9 mouse cellular contexts compared by ENCODE assay signal in the genomic region with DNA sequence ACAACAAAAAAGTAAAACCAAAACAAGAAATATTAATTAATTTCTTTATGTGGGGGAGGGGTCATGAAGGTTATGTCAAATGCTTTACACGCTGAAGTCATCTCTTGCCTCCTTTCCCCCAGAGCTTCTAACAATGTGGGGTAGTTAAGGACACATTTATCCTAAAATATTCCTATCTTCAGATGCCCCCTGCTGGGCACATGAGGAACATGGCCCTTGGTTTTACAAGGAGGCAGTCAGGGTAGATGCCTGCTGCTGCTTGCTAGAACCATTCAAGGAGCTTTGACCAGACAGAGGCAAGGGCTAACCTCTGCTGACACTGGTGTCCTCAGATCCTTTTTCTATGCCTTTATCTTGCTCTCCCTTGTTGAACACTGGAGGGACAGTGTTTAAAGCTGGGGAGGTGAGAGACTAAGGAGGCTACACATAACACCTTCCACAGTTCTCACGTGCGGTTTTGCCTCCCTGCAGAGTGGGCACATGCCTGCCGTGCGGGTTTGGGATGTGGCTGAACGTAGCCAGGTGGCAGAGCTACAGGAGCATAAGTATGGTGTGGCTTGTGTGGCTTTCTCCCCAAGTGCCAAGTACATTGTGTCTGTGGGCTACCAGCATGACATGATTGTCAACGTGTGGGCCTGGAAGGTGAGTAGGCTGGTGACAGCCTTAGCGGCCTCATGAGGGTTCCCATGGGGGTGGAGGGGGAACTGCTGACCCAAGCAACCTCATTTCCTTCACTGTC. TPM values are rescaled to one million over a fixed set of nuclear protein-coding genes. Genes with fewer than 3 reads are reported as not detected.
DNase-seq lines count a peak whose midpoint lies in the region; ATAC-seq lines count a peak whose summit lies in the region.
"Had no signal": no experiment of that assay in that cellular context is flagged by ENCODE, and none has a peak within 500 bp of the region (broad histone marks: within the 10 kb centered on the region; RNA-seq: fewer than 3 reads in every experiment).

No protein-coding gene starts in this region.

- DNase-seq in adrenal gland, adult (ENCODE audit: inconsistent age in 2 of 2, low spot score in 1 of 2): peak; percentile 49 to 86
- no peak for DNase-seq in adrenal gland, postnatal 4 days (ENCODE audit: low spot score in 2 of 2)
- DNase-seq in CD4-positive helper T cell, adult 2 months (ENCODE audit: low read depth, low spot score): peak; percentile 57
- peak; percentile 42 for DNase-seq in c-Kit-positive CD71-positive TER-119-negative erythroid progenitor cells, embryonic 14.5 days (ENCODE audit: low read depth)
- DNase-seq in fibroblast of lung, adult 2 months (ENCODE audit: low read depth): peak; percentile 24
- peak; percentile 25 for DNase-seq in left cerebral cortex, postnatal 4 days
- DNase-seq in neural tube, embryonic 11.5 days (ENCODE audit: low spot score): peak; percentile 39

- H3K27me3 ChIP-seq in neural tube, embryonic 11.5 days (ENCODE audit: control insufficient read depth, insufficient read depth, low read length): no peaks in the 10 kb centered on the region
- H3K27me3 ChIP-seq: hindbrain, embryonic 15.5 days had no signal

- intact Hi-C loops in left cerebral cortex, postnatal 4 days (cut with DNase I): no loop called here

- H3K27ac ChIP-seq in neural tube, embryonic 11.5 days (ENCODE audit: low read depth, low read length): no peak overlapping the region
- H3K27ac ChIP-seq: hindbrain, embryonic 15.5 days had no signal

- no peak overlapping the region for H3K4me2 ChIP-seq in neural tube, embryonic 11.5 days (ENCODE audit: low read depth)
- H3K4me2 ChIP-seq: hindbrain, embryonic 15.5 days had no signal

- no peaks in the 10 kb centered on the region for H3K36me3 ChIP-seq in neural tube, embryonic 11.5 days (ENCODE audit: control insufficient read depth, insufficient read depth, low read length)

- H3K9ac ChIP-seq in neural tube, embryonic 11.5 days (ENCODE audit: low read length): no peak overlapping the region
- H3K9ac ChIP-seq: hindbrain, embryonic 15.5 days had no signal

- ATAC-seq in inflammation-experienced regulatory T-cells, adult 6 months: peak; percentile 46
- no peak for ATAC-seq in neural tube, embryonic 11.5 days (ENCODE audit: insufficient read depth, low FRiP score, low TSS enrichment)

- WGBS in neural tube, embryonic 11.5 days: 82% methylated on average over 8 of the region's 8 CpGs

- no peaks in the 10 kb centered on the region for H3K9me3 ChIP-seq in neural tube, embryonic 11.5 days (ENCODE audit: control insufficient read depth, low read length)
- H3K9me3 ChIP-seq: hindbrain, embryonic 15.5 days had no signal

- no peak overlapping the region for H3K4me3 ChIP-seq in neural tube, embryonic 11.5 days (ENCODE audit: low read depth, low read length)
- H3K4me3 ChIP-seq: hindbrain, embryonic 15.5 days had no signal

- no peaks in the 10 kb centered on the region for H3K4me1 ChIP-seq in neural tube, embryonic 11.5 days (ENCODE audit: control insufficient read depth, insufficient read depth, low read length)
- H3K4me1 ChIP-seq: hindbrain, embryonic 15.5 days had no signal

RNA-seq across cellular contexts. Expression of gene Jmjd7, which starts 15.7 kb away (rescaled TPM):
- 10 to 100 TPM; 15.0 to 16.8 TPM for total RNA-seq in adrenal gland, postnatal 4 days (2021)
- polyA plus RNA-seq in inflammation-experienced regulatory T-cells, adult 6 months (2017; shearing (Covaris generic)): 10 to 100 TPM; 17.0 to 24.3 (median 22.5) TPM
- 10 to 100 TPM; 10.2 to 11.1 TPM for total RNA-seq in left cerebral cortex, postnatal 4 days (2021)
- polyA plus RNA-seq in neural tube, embryonic 11.5 days (2014; fragmentation: Nextera tagmentation; extraction: Ambion mirVana): 24.9 and 28.9 TPM in 2 replicates

RNA-seq across cellular contexts. Expression of gene Gm28042, which starts 15.7 kb away (rescaled TPM):
- 1 to 10 TPM; 1.5 to 4.2 TPM for total RNA-seq in adrenal gland, postnatal 4 days (2021)
- polyA plus RNA-seq in inflammation-experienced regulatory T-cells, adult 6 months (2017; shearing (Covaris generic)): 1 to 10 TPM in 2 of 3 experiments, under 1 TPM in 1; 0.95 to 2.8 (median 1.4) TPM
- 1 to 10 TPM; 3.7 to 5.4 TPM for total RNA-seq in left cerebral cortex, postnatal 4 days (2021)
- polyA plus RNA-seq in neural tube, embryonic 11.5 days (2014; fragmentation: Nextera tagmentation; extraction: Ambion mirVana): 3.8 and 4.4 TPM in 2 replicates

RNA-seq across cellular contexts. Expression of gene Pla2g4b, which starts 21.6 kb away (rescaled TPM):
- total RNA-seq in adrenal gland, postnatal 4 days (2021): 1 to 10 TPM; 3.6 to 3.7 TPM
- polyA plus RNA-seq in inflammation-experienced regulatory T-cells, adult 6 months (2017; shearing (Covaris generic)): 1 to 10 TPM in 2 of 3 experiments, under 1 TPM in 1; 0.60 to 3.4 (median 2.5) TPM
- 1 to 10 TPM; 7.1 to 8.1 TPM for total RNA-seq in left cerebral cortex, postnatal 4 days (2021)
- polyA plus RNA-seq in neural tube, embryonic 11.5 days (2014; fragmentation: Nextera tagmentation; extraction: Ambion mirVana): 1.4 and 1.6 TPM in 2 replicates

RNA-seq across cellular contexts. Expression of gene Mapkbp1, which starts 39.1 kb away (rescaled TPM):
- total RNA-seq in adrenal gland, postnatal 4 days (2021): 10 to 100 TPM; 25.3 to 27.2 TPM
- polyA plus RNA-seq in inflammation-experienced regulatory T-cells, adult 6 months (2017; shearing (Covaris generic)): 1 to 10 TPM; 1.2 to 3.1 (median 1.6) TPM
- total RNA-seq in left cerebral cortex, postnatal 4 days (2021): 10 to 100 TPM; 81.6 to 85.0 TPM
- 3.0 and 3.7 TPM in 2 replicates for polyA plus RNA-seq in neural tube, embryonic 11.5 days (2014; fragmentation: Nextera tagmentation; extraction: Ambion mirVana)

Comparison
In these comparisons a context has a peak if more than half of its experiments do, and no peak if none do; other contexts are left out.
1. DNase-seq: peak in adrenal gland, adult (2 of 2), CD4-positive helper T cell, adult 2 months (single experiment), c-Kit-positive CD71-positive TER-119-negative erythroid progenitor cells, embryonic 14.5 days (single experiment), fibroblast of lung, adult 2 months (single experiment), left cerebral cortex, postnatal 4 days (single experiment) and neural tube, embryonic 11.5 days (single experiment); none in adrenal gland, postnatal 4 days (0 of 2).